Mouse (Mus musculus): ENCODE measurements around the gene Fam192a. TPM values are rescaled to one million over a fixed set of nuclear protein-coding genes. Genes with fewer than 3 reads are reported as not detected.

The Fam192a gene
- total RNA-seq, 2 experiments from 2014 or later: 40.5 to 42.0 TPM

DNA sequence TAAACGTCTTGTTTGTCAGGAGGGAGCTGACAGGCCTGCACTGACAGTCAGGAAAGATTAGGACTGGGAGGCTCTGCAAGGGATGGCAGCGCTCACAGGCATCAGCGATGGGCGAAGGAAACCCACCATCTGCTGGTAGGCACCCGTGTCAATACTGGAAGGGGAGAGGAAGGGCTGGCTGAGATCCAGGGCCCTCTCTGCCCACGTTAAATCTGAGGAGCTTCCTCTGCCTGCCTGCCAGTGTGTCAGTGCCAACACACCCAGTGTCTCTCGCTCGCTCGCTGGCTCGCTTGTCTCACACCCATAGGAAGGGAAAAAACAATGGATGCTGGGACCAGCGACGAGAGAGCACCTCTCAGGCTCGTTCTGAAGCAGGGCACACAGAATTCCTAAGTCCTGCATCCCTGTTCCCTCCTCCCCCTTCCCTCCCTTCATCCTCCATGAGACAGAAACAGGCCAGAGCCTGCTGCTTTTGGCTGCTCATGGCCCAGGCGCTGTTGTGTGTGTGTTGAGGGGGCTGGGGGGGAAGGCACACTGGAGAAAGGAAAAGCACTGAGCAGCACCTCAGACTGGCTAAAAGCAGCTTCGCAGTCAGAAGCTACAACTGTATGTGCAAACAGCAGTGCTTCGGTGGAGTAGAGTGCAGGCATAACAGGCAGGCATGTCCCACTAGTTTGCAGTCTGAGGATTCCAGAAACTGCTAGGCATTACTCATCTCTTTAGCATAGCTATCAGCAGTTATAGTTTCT is 27.5 kb downstream of the Fam192a start:
- peak; percentile 57 to 66 for DNase-seq (ENCODE audit: extremely low spot score in 1 of 2, low spot score in 1 of 2)

DNA sequence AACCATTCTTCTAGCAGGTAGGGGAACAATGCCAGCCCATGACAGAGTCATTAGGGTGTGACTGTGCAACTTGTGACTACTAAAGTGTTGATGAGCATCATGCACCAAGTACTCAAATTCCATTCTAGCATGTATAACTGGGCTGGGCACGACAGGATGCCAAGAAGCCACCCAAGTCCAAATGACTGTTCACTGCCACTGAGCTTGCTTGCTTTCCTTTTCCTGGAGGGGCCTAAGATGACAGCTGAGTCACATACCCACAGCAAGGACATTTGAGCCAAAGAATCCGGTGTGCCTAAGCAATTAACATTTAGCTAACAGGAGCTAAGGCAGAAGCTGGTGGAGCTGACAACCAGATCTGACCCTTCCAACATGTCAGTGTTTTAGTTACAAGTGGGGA is 29.9 kb downstream of the Fam192a start:
- no peak for DNase-seq (ENCODE audit: extremely low spot score in 1 of 2, low spot score in 1 of 2)

GRCm38 (mm10) chr8:94569419-94569818 is 32.4 kb downstream of the Fam192a start:
- no peak for DNase-seq (ENCODE audit: extremely low spot score in 1 of 2, low spot score in 1 of 2)

DNA sequence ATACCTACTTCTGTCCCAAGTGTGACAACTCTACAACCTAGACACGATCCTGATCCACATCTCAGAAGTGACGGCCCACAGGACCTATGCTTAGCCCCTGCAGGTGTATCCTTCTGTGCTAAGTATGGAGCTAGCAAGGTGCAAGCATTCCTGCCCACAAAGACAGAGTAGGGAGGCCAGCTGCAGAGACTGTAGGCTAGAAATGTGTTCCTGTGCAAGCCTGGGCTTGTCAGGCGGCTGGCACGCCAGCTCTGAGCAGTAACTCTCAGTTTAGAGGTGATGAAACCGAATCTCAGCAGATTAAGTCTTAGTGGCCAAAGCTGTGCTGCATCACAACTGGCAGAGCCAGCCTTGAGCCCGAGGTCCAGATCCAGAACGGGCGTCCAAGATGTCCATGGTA is 33.7 kb downstream of the Fam192a start:
- DNase-seq (ENCODE audit: extremely low spot score in 1 of 2, low spot score in 1 of 2): no peak

GRCm38 (mm10) chr8:94567159-94567849 is 34.5 kb downstream of the Fam192a start:
- no peak for DNase-seq (ENCODE audit: extremely low spot score in 1 of 2, low spot score in 1 of 2)

DNA sequence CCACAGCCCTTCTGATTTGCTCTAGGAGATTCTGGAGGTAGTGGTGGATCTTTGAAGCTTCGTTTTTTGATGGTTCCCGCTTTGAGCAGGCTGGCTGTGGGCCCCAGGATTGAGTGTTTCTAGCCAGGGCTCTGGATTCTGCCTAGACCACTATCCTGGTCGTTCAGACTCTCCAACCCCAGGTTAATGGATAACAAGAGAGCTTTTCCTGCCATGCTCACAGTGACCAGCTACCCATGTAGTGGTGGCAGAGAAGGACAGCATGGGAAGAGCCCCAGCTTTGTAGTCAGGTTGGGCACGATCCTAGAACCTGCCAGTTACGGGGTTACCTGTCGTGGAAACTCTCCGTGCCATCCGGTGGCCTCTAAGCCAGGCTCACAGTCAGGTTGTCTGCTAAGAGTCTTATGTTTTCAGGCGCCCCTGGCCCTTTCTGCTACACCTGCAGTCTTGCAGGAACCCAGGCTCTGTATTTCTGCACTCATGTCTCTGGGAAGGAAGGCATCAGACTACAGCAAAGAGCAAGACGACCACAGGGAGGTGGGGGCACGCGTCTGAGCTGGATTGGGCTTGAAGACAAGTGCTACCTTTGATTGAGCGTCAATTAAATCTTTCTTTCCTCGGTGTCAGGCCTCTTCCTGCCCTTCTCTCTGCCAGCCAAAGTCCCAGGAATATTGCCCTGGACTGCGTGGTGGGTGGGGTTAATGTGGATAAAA is 35.2 kb downstream of the Fam192a start:
- DNase-seq (ENCODE audit: extremely low spot score in 1 of 2, low spot score in 1 of 2): no peak

DNA sequence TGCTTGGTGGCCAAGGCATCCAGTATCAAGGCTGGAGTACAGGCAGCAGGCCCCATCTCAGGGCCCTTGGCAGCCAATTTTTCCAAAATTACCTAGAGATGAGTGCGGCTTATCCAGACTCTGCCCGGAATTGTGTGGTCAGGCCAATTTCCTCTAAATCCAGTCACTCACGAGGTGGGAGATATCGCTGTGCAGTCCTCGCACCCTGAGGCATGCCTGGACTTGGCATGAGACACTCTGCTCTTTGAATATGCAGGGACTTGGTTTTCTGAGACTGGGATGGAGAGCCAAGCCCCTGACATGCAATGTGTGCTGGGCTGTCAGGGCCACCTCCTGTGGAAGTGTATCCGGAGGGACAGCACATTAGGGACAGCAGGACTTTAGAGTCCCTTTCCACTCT is 35.8 kb downstream of the Fam192a start:
- DNase-seq (ENCODE audit: extremely low spot score in 1 of 2, low spot score in 1 of 2): no peak

DNA sequence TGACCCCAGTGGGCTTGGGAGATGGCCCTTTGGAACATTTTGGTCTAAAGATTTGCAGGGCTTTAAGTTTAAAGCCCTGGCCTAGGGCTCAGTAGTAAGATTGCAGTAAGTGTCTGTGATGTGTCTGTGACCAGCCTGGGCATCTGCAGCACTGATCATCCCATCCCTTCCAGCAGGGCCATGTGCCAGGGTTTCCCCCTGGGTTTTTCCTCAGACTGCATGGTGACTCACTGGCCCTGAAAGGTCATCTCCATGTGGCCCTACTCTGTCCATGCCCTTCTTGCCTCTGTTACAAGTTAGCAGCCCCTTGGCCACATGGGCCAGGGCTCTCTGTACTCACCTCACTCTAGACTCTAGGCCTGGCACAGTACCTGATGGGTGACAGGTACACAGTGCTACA is 37.4 kb downstream of the Fam192a start:
- DNase-seq (ENCODE audit: extremely low spot score in 1 of 2, low spot score in 1 of 2): no peak

- no peak for DNase-seq (ENCODE audit: extremely low spot score in 1 of 2, low spot score in 1 of 2)
Measured at GRCm38 (mm10) chr8:94561256-94561655, 40.5 kb downstream of the Fam192a start.

DNA sequence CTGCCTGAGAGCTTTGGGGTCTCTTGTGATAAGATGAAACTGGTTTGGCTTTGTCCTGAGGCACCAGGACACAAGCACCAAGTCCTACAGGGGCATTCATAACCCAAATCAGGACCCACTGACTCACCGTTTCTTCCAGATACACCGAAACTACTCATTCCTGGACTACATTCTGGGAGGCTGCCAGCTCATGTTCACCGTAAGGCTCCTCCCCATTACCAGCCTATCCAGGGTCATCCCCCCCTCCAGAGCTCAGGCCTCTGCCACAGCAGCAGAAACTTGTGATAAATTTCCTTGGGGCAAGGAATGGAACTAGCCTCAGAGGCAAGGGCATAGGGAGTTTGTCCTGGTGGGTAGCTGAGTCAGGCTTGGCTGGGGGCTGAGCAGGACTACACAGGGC is 44.5 kb downstream of the Fam192a start:
- no peak for DNase-seq (ENCODE audit: extremely low spot score in 1 of 2, low spot score in 1 of 2)

- DNase-seq (ENCODE audit: extremely low spot score in 1 of 2, low spot score in 1 of 2): no peak
Measured at GRCm38 (mm10) chr8:94552696-94553095, 49.1 kb downstream of the Fam192a start.

GRCm38 (mm10) chr8:94551471-94552422 is 50.0 kb downstream of the Fam192a start:
- DNase-seq (ENCODE audit: extremely low spot score in 1 of 2, low spot score in 1 of 2): peak; percentile 36 to 54

- no peak for DNase-seq (ENCODE audit: extremely low spot score in 1 of 2, low spot score in 1 of 2)
Measured at GRCm38 (mm10) chr8:94549998-94550397, 51.8 kb downstream of the Fam192a start.

GRCm38 (mm10) chr8:94549482-94549881 is 52.3 kb downstream of the Fam192a start:
- no peak for DNase-seq (ENCODE audit: extremely low spot score in 1 of 2, low spot score in 1 of 2)

- DNase-seq (ENCODE audit: extremely low spot score in 1 of 2, low spot score in 1 of 2): no peak
Measured at GRCm38 (mm10) chr8:94549041-94549440, 52.8 kb downstream of the Fam192a start.

- DNase-seq (ENCODE audit: extremely low spot score in 1 of 2, low spot score in 1 of 2): no peak
Measured at GRCm38 (mm10) chr8:94543981-94544380, 57.8 kb downstream of the Fam192a start.

- no peak for DNase-seq (ENCODE audit: extremely low spot score in 1 of 2, low spot score in 1 of 2)
Measured at GRCm38 (mm10) chr8:94540889-94541795, 60.7 kb downstream of the Fam192a start.

GRCm38 (mm10) chr8:94540025-94540424 is 61.8 kb downstream of the Fam192a start:
- DNase-seq (ENCODE audit: extremely low spot score in 1 of 2, low spot score in 1 of 2): no peak

DNA sequence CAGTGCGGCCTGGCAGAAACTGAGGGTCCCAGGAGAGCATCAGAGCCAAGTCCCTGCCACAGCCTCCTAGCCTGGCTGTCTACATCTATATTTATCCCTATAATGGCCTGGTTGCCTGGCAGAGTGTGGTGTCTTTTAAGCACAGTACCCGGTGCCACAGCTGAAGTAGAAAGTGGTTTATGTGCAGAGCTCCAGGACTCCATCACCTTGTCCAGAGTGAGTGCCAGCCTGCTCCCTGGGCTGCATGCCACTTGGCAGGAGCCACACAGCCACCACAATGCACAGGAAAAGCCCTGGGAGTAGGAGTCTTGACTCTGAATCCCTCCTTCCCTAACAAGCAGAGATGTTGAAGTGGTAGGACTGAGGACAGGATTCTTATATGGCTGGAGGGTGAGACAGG is 64.3 kb downstream of the Fam192a start:
- DNase-seq (ENCODE audit: extremely low spot score in 1 of 2, low spot score in 1 of 2): no peak

All from layer of hippocampus, postnatal 25 days (tissue).